Mouse (Mus musculus) Muller cell, postnatal 12 days (primary cell): ENCODE measurements at regions not wholly inside any gene's neighbourhood (a gene's known extent, or its start where the extent isn't known, plus 50 kb on each side); places are given as distances from the start of the nearest gene placed in this dataset.

Experiments used
- DNase-seq: peaks from one replicate; pipeline ENCODE4 v3.0.0-alpha.2; 2015; ENCODE audit errors: inconsistent ontology term

DNA sequence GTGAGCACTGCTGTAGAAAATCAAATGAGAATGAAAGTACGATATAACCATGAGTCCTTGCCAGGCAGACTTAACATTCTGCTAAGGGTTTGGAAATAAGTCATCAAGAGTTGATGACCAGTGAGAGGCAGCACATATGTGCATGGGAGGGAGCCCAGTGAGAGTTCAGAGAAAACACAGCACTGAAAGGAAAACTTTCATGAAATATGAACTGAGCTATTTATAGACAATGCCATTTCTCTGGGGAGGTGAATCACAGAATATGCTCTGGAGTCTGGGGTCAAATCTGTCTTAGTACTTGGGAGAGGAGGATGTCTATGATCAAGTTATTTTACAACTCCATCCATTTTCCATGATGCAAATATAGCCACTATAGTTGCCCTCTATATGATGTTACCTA lies 579.4 kb upstream of the Isx start:
- DNase-seq = no peak

DNA sequence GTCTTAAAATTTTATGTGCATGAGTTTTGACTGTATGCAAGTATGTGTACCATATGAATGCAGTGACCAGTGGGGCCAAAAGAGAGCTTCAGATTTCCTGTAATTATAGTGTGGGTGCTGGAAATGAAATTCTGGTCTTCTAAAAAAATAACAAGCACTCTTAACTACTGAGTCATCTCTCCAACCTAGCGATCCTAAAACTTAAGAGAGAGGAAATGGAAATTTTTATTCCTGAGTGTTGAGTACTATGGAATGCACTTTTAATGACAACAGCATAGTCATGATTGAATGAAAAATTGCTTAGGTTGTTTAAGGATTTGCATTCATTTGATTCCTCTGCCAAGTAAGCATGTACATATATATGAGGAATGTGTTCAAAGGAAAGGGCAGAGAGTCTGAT lies 575.3 kb upstream of the Isx start:
- no peak for DNase-seq

DNA sequence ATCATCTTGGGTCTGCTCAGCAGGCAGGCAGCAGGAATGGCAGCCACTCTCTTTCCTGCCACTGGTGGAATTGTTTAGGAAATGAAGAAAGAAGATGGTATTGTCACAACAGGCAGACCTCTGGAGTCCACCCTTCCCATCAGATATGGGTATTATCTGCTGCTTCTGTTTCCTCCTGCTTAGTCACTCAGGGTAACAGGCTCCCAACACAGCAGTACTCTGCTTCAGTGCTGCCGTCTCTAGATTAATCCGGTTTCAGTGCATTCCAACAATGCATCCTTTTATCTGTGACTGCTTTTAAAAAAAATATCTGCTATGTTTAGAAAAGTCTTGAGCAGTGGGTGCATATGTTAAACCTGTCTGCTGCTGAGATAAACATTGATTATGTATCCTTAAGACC lies 563.2 kb upstream of the Isx start:
- DNase-seq = no peak

GRCm38 (mm10) chr8:74315382-74315781 lies 557.6 kb upstream of the Isx start:
- no peak for DNase-seq

DNA sequence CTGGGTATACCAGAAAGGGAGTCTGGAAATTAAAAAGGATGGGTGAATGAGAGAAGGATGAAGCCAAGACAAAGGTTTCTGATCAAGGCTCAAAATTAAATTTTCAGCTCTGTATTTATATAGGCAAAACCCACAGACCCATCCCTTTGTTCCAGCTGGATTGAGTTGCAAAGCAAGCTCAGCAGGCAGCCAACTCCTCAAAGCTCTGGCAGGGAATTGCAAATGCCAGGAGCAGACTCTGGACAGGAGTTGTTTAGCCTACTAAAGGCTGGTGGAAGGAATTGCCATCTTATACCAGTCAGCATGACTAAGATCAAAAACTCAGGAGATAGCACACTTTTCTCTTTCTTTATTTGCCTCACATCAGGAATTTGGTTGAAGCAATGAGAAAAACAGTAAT lies 545.5 kb upstream of the Isx start:
- peak; percentile 22 for DNase-seq

GRCm38 (mm10) chr8:74344010-74344409 lies 529.0 kb upstream of the Isx start:
- DNase-seq = no peak
